Mouse (Mus musculus): ENCODE measurements around the gene Rnft2.
A peak's percentile ranks its signal among the peaks of the same experiment; 100 is the strongest.

The Rnft2 gene

DNA sequence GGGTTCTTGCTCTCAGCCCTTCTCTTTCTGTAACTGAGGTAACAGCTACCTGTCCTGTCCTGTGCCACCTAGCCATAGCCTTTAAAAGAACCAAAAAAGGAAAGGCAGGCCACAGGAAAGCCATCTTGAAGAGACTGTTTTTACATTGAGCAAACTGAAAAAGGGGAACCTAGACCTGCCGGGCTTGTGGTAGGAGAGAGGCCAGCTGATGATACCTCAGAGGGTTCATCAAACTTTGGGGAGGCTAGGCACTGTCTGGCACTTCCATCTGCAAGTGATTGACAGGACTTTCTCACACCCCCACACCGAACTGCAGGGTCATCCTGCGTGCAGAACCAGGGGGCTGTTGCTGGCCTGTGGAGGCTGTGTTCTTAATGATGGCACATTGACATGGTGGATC is 8.6 kb upstream of the Rnft2 start:
- no peak for DNase-seq (ENCODE audit: low read depth, low spot score)

DNA sequence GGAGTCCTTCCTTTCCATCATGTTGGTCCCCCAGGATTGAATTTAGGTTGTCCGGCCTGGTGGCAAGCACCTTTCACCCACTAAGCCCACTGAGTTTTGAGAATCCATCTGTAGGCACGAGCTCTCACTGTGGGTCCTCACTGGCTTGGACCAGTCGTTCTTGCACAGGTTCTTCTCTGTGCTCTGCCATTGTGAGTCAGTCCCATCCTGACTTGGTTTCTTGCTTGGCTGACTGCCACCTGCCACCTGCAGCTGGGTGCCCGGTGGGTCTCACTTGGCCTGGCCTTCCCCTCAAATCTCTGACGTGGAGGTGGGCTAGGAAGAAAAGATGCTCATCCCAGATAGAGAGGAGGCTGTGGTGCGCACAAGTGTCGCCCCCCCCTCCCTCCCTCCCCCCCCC is 6.1 kb upstream of the Rnft2 start:
- DNase-seq (ENCODE audit: low read depth, low spot score), result no peak

DNA sequence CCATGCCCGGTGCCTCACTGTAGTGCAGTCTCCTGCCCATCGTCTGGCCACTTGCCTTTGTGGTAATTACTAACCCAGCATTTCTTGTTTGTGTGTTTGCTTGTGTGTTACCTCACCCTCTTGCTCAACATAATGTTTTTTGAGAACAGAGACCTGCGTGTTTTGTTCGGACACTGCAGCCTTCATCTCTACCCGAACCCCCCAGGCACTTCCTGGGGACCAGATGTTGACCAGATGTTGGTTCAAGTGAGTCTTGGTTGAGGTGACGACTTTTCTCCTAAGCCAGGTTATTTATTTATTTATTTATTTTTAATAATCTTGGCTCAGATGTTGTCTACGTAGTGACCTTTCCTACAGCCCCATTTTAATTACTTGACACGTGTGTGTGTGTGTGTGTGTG is 2.5 kb upstream of the Rnft2 start:
- no peak for DNase-seq (ENCODE audit: low read depth, low spot score)

DNA sequence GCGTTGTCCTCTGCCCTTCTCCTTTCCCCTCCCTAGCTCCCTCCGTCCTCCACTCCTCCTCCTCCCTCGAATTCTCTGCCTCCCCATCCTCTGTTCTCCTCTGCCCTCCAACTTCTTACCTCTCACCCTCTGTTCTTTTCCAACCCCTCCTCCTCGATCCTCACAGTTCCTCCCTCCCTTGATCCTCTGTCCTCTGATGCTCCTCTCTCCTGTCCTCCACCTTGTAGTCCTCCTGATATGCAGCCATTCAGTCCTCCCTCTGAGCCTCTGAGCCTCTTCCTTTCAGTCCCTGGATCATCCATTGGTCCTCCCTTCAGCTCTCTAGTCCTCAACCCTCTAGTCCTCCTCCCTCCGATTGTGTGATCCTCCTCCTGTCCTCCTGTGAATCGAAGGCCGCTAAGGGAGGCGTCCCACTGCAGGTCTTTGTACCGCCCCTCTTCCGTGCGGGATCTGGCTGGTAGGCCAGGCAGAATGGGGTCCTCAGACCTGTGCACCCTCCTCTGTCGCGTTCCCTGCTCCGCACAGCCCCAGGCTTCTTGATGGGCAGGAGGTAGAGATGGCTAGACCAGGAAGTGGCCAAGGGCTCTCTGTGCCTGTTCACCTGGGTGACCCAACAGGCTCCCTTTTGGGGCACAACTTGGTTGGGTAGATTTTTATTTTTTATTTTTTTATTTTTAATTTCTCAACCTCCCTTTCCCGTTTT is 841 bp upstream of the Rnft2 start:
- DNase-seq (ENCODE audit: low read depth, low spot score), result peak; percentile 8

DNA sequence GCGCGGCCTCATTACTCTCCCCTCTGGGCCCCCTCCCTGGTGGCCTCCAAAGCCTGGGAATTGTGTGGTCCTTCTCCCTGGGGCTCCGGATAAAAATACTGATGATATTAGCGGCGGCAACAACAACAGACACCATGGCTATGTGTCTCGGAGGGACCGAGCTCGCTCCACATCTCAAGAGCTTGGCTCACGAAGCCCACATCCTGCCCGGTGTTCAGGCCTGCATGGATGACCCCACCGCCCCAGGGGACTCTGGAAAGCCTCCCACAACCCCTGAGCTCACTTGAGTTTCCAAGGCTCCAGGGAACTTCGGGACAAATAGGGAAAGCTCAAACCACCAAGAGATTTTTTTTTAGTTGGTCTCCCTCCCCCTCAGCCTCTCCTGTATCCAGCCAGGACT is 5.2 kb downstream of the Rnft2 start:
- no peak for DNase-seq (ENCODE audit: low read depth, low spot score)

DNA sequence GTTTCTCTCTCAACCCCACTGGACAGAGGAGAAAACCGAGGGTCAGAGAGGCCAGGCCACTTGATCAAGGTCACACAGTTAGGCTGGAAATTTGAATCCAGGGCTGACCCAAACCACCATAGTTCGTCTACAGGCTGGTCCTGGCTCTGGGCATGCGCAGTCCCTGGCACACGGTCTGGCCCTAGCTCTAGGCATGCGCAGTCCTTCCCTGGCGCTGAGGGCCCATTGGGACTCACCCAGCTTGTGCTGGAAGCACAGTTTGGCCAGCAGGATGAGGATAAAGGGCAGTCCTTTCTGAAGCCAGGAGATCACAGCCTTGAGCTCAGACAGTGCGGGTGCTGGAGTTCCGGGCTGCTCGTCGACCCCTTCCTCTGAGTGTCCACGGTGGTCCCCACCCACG is 8.0 kb downstream of the Rnft2 start:
- no peak for DNase-seq (ENCODE audit: low read depth, low spot score)

DNA sequence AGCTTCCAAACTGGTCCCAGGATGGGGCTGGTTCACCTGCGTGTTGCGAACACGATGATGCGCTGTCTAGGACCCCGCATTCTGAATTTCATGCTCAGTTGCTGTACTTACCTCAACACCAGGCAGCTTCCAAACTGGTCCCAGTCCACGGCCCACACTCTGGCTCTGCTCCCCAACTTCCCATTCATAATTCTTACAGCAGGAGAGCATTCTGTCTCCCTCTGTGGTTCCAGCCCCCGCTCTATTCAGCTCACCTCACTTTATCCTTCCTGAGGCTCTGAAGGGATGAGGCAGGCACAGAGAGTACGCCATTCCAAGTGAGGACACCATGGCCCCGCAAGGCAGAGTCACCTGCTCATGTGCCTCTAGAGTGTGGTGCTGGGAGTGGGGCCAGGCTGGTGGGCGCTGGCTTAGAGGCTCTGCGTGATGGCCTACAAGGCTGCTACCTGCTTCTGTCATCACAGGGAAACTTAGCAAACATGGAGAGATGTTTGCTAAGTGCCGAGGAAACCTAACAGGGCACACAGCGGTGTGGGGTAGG is 14.8 kb downstream of the Rnft2 start:
- DNase-seq (ENCODE audit: low read depth, low spot score), result no peak

DNA sequence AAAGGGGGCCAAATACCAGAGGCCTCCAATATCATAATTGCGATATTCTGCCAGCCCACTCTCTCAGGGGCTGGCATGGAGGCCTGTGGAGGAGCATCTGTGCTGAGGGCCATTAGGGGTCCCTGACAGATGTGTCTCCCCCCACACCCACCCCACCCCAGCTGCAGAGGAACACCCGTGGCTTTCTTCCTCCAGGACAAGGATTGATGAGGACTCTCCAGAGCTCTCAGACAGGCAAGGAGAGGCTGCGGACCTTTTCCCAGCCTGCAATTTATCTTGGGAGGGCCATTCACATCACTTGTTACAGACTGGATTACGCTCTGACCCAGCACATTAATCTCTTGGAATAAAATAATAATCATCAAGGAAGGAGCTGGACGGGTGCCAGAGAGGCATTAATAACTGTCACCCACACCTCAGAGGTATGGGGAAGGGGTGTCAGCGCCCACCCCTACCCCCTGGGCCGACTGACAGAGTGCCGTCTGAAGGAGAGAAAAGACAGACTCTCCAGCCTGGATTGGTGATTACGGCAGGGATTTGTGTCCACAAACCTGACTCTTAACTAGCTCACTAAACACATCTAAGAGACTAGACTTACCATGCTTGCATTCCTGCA is 21.7 kb downstream of the Rnft2 start:
- DNase-seq (ENCODE audit: low read depth, low spot score), result peak; percentile 60

DNA sequence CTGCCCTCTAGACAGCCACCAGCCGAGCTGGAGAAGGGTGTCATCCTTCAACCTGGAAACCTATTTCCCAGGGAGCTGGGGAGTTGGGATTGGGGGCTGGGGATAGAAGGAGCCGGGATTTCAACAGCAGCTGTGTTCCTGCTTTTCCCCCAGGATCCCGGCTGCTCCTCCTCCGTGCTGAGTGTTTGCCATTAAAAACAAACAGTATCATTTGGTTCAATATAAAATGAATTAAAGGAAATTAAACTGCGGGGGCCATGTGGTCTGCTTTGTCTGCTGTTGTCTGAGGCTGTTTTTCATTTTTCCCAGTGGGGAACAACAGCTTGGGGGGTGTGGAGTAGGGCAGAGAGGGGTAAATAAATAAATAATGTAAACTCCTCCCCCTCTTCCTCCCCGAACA is 27.5 kb downstream of the Rnft2 start:
- no peak for DNase-seq (ENCODE audit: low read depth, low spot score)

DNA sequence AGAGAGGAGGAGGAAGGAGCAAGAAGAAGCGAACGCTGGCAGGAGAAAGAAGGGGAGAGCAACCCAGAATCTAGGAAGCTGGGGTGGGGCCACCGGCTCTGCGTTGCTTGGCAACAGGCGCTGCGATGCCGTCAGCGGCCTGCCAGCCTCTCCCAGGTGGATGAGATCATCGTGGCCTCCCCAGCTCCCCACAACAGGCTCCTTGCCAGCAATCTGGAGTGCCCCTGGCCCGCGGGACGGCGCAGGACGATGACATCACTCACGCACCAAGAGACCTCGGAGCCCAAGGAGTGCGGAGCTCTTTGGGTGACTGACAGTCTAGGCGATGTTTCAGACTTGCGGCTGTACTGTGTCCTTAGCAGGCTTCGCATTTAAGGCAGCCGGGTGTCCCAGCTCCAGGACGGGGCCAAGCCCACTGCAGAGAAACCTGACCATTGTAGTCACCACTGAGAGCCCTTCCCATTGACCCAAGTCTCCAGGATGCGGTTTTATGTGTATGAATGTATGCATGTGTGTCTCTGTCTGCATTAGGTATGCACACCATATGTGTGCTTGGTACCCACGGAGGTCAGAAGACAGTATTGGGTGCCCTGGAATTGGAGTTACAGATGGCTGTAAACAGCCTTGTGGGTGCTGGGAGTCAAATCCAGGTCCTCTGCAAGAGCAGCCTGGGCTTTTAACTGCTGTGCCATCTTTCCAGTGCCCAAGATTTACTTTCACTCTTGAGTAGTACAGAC is 30.3 kb downstream of the Rnft2 start:
- peak; percentile 78 for DNase-seq (ENCODE audit: low read depth, low spot score)

DNA sequence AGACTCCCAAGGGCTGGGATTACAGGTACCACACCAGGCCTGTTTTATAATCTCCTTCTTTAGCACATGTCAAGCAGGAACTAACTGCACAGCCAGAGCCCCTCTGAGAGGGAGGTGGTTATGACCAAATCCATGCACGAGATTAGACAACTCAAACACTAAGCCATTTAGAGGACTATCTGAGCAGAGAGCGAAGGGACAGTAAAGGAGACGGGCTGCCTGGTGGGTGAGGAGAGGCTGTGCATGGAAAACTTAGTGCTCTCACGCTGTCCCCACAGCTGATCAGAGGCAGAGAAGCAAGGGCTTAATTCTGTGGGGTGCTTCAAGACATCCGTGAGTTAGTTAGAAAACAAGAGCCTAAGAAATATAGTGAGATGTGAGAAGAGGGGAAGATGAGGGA is 30.9 kb downstream of the Rnft2 start:
- DNase-seq (ENCODE audit: low read depth, low spot score), result no peak

DNA sequence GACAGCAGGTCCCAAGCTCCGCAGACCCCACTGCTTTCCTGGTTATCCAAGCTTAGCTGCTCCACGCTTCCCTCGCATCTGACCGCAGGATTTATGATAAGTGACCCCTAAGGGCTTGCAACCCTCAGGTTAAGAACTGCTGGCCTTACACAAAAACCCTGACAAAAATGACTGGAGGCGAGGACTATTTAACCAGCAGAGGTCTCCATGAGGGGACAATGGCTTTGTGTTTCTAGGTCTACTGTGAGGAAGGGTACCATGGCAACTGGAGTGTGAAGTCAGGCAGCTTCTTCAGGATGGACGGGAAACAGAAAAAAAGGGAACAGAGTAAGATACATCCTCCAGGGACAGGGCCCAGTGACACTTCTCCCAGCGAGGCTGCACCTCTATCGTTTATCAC is 39.1 kb downstream of the Rnft2 start:
- DNase-seq (ENCODE audit: low read depth, low spot score), result peak; percentile 44

DNA sequence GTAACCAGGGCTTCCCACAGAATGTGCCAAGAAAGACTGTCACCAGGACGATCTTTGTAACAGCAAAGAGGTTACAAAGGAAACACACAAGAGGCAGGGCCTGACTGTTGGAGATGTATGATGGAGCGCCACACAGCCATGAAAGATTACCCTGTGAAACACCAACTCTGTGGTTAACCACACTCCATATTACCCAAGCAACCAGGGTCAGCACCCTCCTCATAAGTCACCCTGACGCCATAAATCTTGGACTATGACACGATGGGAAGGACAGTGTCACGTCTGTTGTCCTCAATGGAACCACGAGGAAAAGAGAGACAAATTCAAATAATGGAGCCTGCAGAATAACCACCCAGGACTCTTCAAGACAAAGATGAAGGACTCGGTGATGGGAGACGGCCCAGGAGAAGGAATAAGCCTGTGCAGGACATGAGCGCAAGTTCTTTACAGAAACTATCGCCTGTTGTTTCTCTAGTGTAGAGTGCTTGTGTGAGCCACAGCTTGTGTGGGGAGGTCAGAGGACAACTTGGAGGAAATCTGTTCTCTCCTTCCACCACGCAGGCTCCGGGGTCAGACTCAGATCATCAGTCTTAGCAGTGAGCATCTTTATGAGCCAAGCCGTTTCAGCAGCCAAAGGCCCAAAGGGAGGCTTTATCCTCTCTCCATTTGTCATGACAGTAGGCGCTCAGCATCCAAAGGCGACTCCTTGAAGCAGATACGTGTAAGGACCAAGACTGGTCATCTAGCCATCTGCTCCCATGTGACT is 40.1 kb downstream of the Rnft2 start:
- peak; percentile 55 for DNase-seq (ENCODE audit: low read depth, low spot score)

DNA sequence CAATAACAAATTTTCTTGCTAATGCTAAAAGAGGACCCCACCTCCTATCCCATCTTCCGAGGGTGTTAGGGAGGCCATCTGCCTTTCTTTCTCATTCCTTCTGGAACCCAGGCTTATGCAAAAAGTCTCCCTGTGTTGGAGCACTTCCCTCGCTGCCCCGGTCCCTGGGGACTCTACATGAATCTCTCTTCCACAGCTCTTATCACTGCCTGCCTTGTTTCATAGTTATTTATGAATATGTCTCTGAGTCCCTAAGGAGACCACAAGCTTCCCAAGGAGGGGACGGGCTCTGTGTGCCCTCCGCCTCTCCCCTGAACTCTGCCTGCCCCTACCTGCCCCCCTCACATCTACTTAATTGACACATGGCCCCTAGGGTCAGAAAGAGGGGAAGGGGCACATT is 45.2 kb downstream of the Rnft2 start:
- DNase-seq (ENCODE audit: low read depth, low spot score), result no peak

DNA sequence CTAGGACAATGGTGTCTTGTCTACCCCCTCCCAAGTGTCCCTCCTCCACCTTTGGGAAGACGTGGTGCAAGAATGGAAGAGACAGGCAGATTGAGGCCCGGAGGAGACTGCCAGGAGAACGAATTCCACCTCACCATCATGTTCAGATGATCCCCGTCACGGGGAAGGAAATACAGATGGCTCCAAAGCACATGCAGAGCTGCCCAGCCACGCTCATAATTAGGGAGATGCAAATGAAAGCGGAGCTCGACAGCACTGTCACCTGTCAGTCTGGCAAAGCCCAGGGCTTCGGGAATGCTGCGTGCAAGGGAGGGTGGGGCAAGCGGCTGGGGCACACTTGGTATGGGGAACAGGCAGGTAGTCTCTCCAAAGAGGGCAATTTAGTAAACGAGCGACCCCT is 47.5 kb downstream of the Rnft2 start:
- DNase-seq (ENCODE audit: low read depth, low spot score), result no peak

DNA sequence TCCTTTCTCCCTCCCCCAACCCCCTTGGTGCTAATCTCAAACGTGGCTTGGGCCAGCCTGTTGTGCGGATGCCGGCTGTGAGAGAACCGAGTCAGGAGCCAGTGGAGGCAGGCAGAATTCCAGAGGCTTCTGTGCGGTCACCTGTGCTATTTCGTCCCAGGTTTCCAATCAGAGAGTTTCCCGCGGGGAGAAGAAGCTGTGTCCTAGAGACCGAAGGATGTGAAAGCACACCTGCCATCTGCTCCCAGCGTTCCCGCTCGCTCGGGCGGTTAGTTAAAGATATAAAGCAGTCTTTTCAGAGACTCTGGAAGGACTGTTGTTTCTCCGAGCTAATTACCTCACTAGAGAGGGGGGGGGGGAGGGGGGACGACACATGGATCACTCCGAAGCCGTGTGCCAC is 52.7 kb downstream of the Rnft2 start:
- DNase-seq (ENCODE audit: low read depth, low spot score), result no peak

DNA sequence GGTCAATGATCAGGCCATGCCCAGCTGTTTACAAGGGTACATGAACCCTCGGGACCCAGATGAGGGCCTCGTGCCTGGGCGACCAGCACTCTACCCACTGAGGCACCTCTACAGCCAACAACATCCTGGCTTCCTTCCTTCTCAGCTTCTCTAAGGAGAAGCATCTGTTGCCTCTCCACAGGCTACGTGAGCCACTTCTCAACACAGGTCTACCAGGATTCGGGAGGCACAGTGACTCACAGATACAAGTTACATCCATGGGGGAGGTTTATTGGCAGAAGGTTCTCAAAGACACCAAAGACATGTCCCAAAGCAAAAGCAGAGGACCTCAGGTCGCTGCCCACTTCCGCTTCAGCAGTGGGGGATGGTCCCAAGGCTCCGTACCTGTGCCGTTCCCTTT is 54.4 kb downstream of the Rnft2 start:
- no peak for DNase-seq (ENCODE audit: low read depth, low spot score)

DNA sequence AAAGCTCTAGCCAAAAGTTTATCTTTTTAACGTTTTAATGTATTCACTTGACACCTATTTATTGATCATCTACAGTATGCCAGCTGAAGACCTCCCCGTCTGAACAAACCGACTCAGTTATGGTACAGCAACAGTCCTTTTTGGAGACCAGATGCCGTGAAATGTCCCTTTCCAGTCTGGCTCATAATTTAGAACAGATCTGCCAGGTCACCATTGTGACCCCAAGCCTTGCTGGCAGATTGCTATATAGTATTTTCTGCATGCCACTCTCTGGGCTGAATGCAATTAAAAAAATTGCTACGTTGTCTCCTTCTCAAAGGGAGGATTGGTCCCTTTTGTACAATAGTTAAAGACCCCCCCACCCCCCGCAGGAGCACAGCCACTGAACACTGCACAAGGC is 56.6 kb downstream of the Rnft2 start:
- no peak for DNase-seq (ENCODE audit: low read depth, low spot score)

DNA sequence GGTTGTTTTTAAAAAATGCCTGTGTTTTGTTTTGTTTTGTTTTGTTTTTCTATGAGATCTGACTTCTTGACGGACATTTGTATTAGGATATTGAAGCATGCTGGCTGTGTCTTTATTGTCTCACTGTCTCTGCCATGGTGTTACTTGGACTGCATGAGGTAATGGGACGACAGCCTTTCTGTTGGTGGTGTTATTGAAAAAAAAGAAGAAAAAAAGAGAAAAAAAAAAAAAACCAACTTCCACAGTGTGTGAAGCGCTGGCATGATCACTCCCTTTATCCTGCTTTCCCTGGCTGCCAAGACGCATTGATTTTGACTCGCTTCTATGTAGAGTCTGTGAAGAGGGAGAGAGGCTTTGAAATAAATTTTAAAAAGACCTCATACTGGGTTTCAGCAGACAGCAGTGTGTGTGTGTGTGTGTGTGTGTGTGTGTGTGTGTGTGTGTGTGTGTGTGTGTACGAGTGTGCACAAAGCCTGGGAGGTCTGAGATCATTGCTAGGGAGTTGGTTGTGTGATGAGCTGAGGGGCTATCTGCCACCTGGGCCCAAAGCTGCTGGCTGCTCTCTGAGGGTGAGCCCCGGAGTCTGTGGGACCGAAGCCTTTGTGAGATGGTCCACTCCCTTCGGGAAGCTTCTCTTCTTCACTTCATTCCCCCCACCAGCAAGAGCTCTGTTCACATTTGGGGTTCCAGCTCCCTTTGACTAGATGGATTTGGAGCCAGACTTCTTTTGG is 57.8 kb downstream of the Rnft2 start:
- DNase-seq (ENCODE audit: low read depth, low spot score), result no peak

DNA sequence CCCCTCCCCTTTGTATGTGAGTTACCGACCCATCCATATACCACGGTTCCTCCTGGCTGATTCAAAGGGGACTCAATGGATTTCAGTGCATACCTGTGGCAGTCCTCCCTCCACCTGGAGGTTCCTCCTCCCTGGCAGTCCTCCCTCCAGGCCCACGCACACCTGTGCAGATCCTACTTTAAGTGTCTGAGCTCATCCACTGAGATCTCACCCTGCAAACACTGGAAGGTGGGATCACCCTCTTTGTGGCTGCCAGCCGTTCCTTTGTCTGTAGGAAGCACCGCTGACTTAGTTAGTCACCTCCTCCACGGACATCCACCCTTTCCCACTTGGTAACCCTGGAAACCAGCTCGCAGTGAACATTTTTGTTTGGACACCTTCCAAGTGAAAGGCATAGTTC is 67.3 kb downstream of the Rnft2 start:
- DNase-seq (ENCODE audit: low read depth, low spot score), result no peak

DNA sequence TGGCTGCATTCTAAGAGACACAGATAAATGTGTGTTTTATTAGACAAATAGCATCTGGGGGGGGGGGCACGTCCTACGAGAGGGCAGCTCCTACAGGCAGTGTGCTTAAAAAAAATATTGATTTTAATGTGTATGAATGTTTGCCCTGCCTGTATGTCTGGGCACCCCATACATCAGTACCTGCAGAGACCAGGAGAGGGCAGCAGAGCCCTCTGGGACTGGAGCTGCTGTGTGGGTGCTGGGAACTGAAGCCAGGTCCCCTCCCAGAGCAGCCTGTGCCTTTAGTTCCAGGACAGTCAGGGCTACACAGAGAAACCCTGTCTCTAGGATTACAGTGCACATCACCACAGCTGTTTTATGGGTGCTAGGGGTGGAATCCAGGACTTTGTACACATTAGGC is 69.8 kb downstream of the Rnft2 start:
- no peak for DNase-seq (ENCODE audit: low read depth, low spot score)
